8 mouse cellular contexts compared by ENCODE assay signal in the genomic region with DNA sequence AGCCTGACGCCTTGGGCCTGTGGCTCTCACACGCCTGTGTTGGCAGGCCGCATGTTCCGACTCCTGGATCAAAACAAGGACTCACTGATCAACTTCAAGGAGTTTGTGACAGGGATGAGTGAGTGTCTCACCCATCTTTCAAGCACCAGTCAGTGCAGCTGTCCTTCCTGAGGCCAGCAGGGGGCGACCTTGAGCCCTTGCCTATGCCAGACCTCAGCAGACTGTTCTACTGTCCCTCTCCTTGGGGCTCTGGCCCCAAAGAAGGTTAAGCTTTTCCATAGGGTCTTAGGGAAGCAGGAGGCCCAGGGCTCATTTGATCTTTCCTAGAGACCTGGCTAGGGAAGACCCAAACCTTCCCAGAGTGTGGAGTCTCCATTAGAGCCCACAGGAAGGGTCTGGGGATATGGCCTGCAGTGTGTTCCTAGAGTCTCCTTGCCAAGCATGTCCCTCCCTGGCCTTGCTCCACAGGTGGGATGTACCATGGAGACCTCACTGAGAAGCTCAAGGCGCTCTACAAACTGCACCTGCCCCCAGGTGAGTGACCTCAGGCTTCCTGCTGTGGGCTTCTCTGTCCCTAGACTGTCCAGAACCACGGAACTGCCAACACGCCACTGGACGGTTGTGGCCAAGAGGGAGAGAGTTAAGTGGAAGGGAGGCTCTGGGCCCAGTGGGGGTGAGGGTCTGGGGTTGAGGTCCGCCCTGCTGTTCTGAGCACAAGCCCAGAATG. TPM values are rescaled to one million over a fixed set of nuclear protein-coding genes. Genes with fewer than 3 reads are reported as not detected.
A peak's percentile ranks its signal among the peaks of the same experiment; 100 is the strongest.
DNase-seq lines count a peak whose midpoint lies in the region; ATAC-seq and TF ChIP-seq lines count a peak whose summit lies in the region.

No protein-coding gene starts in this region.

- H3K4me2 ChIP-seq in forebrain, embryonic 16.5 days (ENCODE audit: low read length), result no peak overlapping the region
- no peak overlapping the region for H3K4me2 ChIP-seq in intestine, embryonic 16.5 days (ENCODE audit: low read depth, low read length)
- H3K4me2 ChIP-seq in liver, postnatal 0 days (ENCODE audit: low read depth, low read length), result peak overlapping the region; percentile 13

- TF ChIP-seq CTCF in MEL (IDR thresholded peaks at IDR 0.05 in 2 of 3, conservative IDR thresholded peaks at IDR 0.05 in 1 of 3; ENCODE audit: control insufficient read depth in 1 of 3, insufficient read depth in 1 of 3, low read depth in 2 of 3, low read length in 3 of 3, poor library complexity in 1 of 3, severe bottlenecking in 1 of 3), result peak; percentile 95 to 99 (median 98)
- TF ChIP-seq CTCF in liver, postnatal 0 days (IDR thresholded peaks at IDR 0.05; ENCODE audit: low read depth), result peak; percentile 99

- peak; percentile 76 for TF ChIP-seq RAD21 in MEL (IDR thresholded peaks at IDR 0.05; ENCODE audit: low read depth, low read length)

- TF ChIP-seq POLR2A in MEL (IDR thresholded peaks at IDR 0.05; ENCODE audit: control insufficient read depth in 1 of 2, insufficient read depth in 1 of 2, low read depth in 1 of 2, low read length in 2 of 2, poor library complexity in 1 of 2), result no peak

- ATAC-seq in forebrain, embryonic 16.5 days, result peak; percentile 29; the same call in 1 of the 2 replicates
- peak; percentile 62; the same call in 1 of the 2 replicates for ATAC-seq in intestine, embryonic 16.5 days
- peak; percentile 63 for ATAC-seq in liver, postnatal 0 days

- 64% methylated on average over 10 of the region's 10 CpGs for WGBS in forebrain, embryonic 16.5 days
- 66% methylated on average over 10 of the region's 10 CpGs for WGBS in intestine, embryonic 16.5 days
- WGBS in liver, postnatal 0 days (ENCODE audit: insufficient replicate concordance), result 53% methylated on average over 10 of the region's 10 CpGs

- no peaks in the 10 kb centered on the region for H3K79me2 ChIP-seq in MEL (ENCODE audit: control insufficient read depth, insufficient read depth, low read length, poor library complexity)

- H3K27me3 ChIP-seq in MEL (ENCODE audit: control insufficient read depth in 1 of 2, insufficient read depth in 2 of 2, low read length in 2 of 2), result no peaks in the 10 kb centered on the region
- H3K27me3 ChIP-seq in forebrain, embryonic 16.5 days (replicated peaks; ENCODE audit: control insufficient read depth, insufficient read depth, low read length), result no peaks in the 10 kb centered on the region
- no peaks in the 10 kb centered on the region for H3K27me3 ChIP-seq in intestine, embryonic 16.5 days (replicated peaks; ENCODE audit: control insufficient read depth, insufficient read depth, low read length)
- no peaks in the 10 kb centered on the region for H3K27me3 ChIP-seq in liver, postnatal 0 days (ENCODE audit: insufficient read depth, low read length)

- H3K9ac ChIP-seq in MEL (ENCODE audit: control insufficient read depth, low read depth, low read length, poor library complexity, severe bottlenecking), result no peak overlapping the region
- no peak overlapping the region for H3K9ac ChIP-seq in forebrain, embryonic 16.5 days (replicated peaks; ENCODE audit: low read depth, low read length)
- no peak overlapping the region for H3K9ac ChIP-seq in intestine, embryonic 16.5 days (ENCODE audit: low read depth, low read length)
- no peak overlapping the region for H3K9ac ChIP-seq in liver, postnatal 0 days (replicated peaks)

- H3K4me1 ChIP-seq in MEL (ENCODE audit: control insufficient read depth in 1 of 2, insufficient read depth in 2 of 2, low read length in 2 of 2), result no peaks in the 10 kb centered on the region
- no peaks in the 10 kb centered on the region for H3K4me1 ChIP-seq in forebrain, embryonic 16.5 days (replicated peaks; ENCODE audit: control insufficient read depth, insufficient read depth, low read length)
- H3K4me1 ChIP-seq in intestine, embryonic 16.5 days (ENCODE audit: control insufficient read depth, insufficient read depth, low read length), result no peaks in the 10 kb centered on the region
- H3K4me1 ChIP-seq in liver, postnatal 0 days (ENCODE audit: insufficient read depth), result peaks cover 19% of the 10 kb centered on the region

- TF ChIP-seq EP300 in MEL (IDR thresholded peaks at IDR 0.05; ENCODE audit: low read depth in 1 of 2, low read length in 2 of 2), result no peak
- no peak for TF ChIP-seq EP300 in liver, postnatal 0 days (IDR thresholded peaks at IDR 0.05; ENCODE audit: low read depth)

- no peak overlapping the region for H3K27ac ChIP-seq in MEL (ENCODE audit: control insufficient read depth, low read depth, low read length)
- H3K27ac ChIP-seq in forebrain, embryonic 16.5 days (ENCODE audit: low read length), result no peak overlapping the region
- H3K27ac ChIP-seq in intestine, embryonic 16.5 days (ENCODE audit: low read length), result no peak overlapping the region
- H3K27ac ChIP-seq in liver, postnatal 0 days (ENCODE audit: low read depth), result peak overlapping the region; percentile 72

- DNase-seq in 416B (ENCODE audit: low read depth) (peak; percentile 78), MEL (ENCODE audit: low read depth, low spot score) (peak; percentile 84)
- peak; percentile 46 for DNase-seq in cerebellum, adult 11-12 months
- DNase-seq in liver, postnatal 0 days, result peak; percentile 86
- peak; percentile 66 for DNase-seq in neural tube, embryonic 10.5 days (ENCODE audit: extremely low spot score, low spot score)
- DNase-seq in thymus, postnatal 0 days (ENCODE audit: low spot score), result peak; percentile 74

- no peaks in the 10 kb centered on the region for H3K9me3 ChIP-seq in MEL (replicated peaks; ENCODE audit: insufficient read depth, low read length)
- no peaks in the 10 kb centered on the region for H3K9me3 ChIP-seq in forebrain, embryonic 16.5 days (ENCODE audit: control insufficient read depth, low read length)
- no peaks in the 10 kb centered on the region for H3K9me3 ChIP-seq in intestine, embryonic 16.5 days (ENCODE audit: control insufficient read depth, low read length)
- H3K9me3 ChIP-seq in liver, postnatal 0 days (ENCODE audit: low read length), result no peaks in the 10 kb centered on the region

- peaks cover 0 to 2% of the 10 kb centered on the region in 2 experiments; a peak in 2 of 4 replicates for H3K36me3 ChIP-seq in MEL (ENCODE audit: control insufficient read depth in 1 of 2, insufficient read depth in 2 of 2, low read length in 2 of 2)
- peaks cover 22% of the 10 kb centered on the region for H3K36me3 ChIP-seq in forebrain, embryonic 16.5 days (ENCODE audit: control insufficient read depth, insufficient read depth)
- H3K36me3 ChIP-seq in intestine, embryonic 16.5 days (ENCODE audit: control insufficient read depth, insufficient read depth, low read length), result peaks cover 14% of the 10 kb centered on the region
- peaks cover 30% of the 10 kb centered on the region for H3K36me3 ChIP-seq in liver, postnatal 0 days (replicated peaks; ENCODE audit: insufficient read depth, low read length)

- H3K4me3 ChIP-seq in MEL (ENCODE audit: control insufficient read depth in 1 of 2, insufficient read depth in 1 of 2, low read depth in 2 of 2, low read length in 2 of 2), result no peak overlapping the region
- H3K4me3 ChIP-seq in forebrain, embryonic 16.5 days (replicated peaks; ENCODE audit: low read length), result no peak overlapping the region
- no peak overlapping the region for H3K4me3 ChIP-seq in intestine, embryonic 16.5 days (ENCODE audit: low read length)
- no peak overlapping the region for H3K4me3 ChIP-seq in liver, postnatal 0 days (ENCODE audit: low read depth, low read length)

TF ChIP-seq in MEL, 35 proteins besides CTCF, POLR2A, EP300 and RAD21 (continues in another document):
- 0 out of 2 replicates have a peak, but pooled peaks have one; percentile 12 for TF ChIP-seq ELF1 (IDR thresholded peaks at IDR 0.05; ENCODE audit: low read depth, low read length)

RNA-seq across cellular contexts. Expression of a gene that starts 12.5 kb away (rescaled TPM):
- total RNA-seq in MEL (2012; rRNA removed), result 10.6 and 12.1 TPM in 2 replicates
- polyA plus RNA-seq in MEL (2012; ENCODE audit: insufficient read depth in 1 of 2, insufficient read length in 2 of 2, low read depth in 1 of 2, low replicate concordance in 2 of 2, missing spikeins in 1 of 2), result 1 to 10 TPM in 1 of 2 experiments, not detected in 1; 8.6 TPM
- polyA plus RNA-seq in forebrain, embryonic 16.5 days (2015; fragmentation: Nextera tagmentation; extraction: Ambion mirVana), result 28.4 and 33.7 TPM in 2 replicates
- 10.3 and 12.4 TPM in 2 replicates for polyA plus RNA-seq in intestine, embryonic 16.5 days (2015; fragmentation: Nextera tagmentation; extraction: Ambion mirVana)
- polyA plus RNA-seq in liver, postnatal 0 days (2015; fragmentation: Nextera tagmentation; extraction: Ambion mirVana), result 5.0 and 5.1 TPM in 2 replicates
- 13.1 and 15.3 TPM in 2 replicates for polyA plus RNA-seq in thymus, postnatal 0 days (2015; fragmentation: Nextera tagmentation; extraction: Ambion mirVana)

RNA-seq across cellular contexts. Expression of a gene that starts 30.5 kb away (rescaled TPM):
- 17.7 and 18.6 TPM in 2 replicates for total RNA-seq in MEL (2012; rRNA removed)
- polyA plus RNA-seq in MEL (2012; ENCODE audit: insufficient read depth in 1 of 2, insufficient read length in 2 of 2, low read depth in 1 of 2, low replicate concordance in 2 of 2, missing spikeins in 1 of 2), result 10 to 100 TPM in 1 of 2 experiments, not detected in 1; 32.5 TPM
- polyA plus RNA-seq in forebrain, embryonic 16.5 days (2015; fragmentation: Nextera tagmentation; extraction: Ambion mirVana), result 38.2 and 43.6 TPM in 2 replicates
- 29.9 and 32.5 TPM in 2 replicates for polyA plus RNA-seq in intestine, embryonic 16.5 days (2015; fragmentation: Nextera tagmentation; extraction: Ambion mirVana)
- 8.9 and 9.1 TPM in 2 replicates for polyA plus RNA-seq in liver, postnatal 0 days (2015; fragmentation: Nextera tagmentation; extraction: Ambion mirVana)
- polyA plus RNA-seq in thymus, postnatal 0 days (2015; fragmentation: Nextera tagmentation; extraction: Ambion mirVana), result 25.5 and 27.7 TPM in 2 replicates

RNA-seq across cellular contexts. Expression of a gene that starts 48.9 kb away (rescaled TPM):
- total RNA-seq in MEL (2012; rRNA removed), result 223 and 240 TPM in 2 replicates
- 100 to 1,000 TPM in 1 of 2 experiments, not detected in 1; 187 TPM for polyA plus RNA-seq in MEL (2012; ENCODE audit: insufficient read depth in 1 of 2, insufficient read length in 2 of 2, low read depth in 1 of 2, low replicate concordance in 2 of 2, missing spikeins in 1 of 2)
- 305 and 322 TPM in 2 replicates for polyA plus RNA-seq in forebrain, embryonic 16.5 days (2015; fragmentation: Nextera tagmentation; extraction: Ambion mirVana)
- 193 and 196 TPM in 2 replicates for polyA plus RNA-seq in intestine, embryonic 16.5 days (2015; fragmentation: Nextera tagmentation; extraction: Ambion mirVana)
- 154 and 172 TPM in 2 replicates for polyA plus RNA-seq in liver, postnatal 0 days (2015; fragmentation: Nextera tagmentation; extraction: Ambion mirVana)
- polyA plus RNA-seq in thymus, postnatal 0 days (2015; fragmentation: Nextera tagmentation; extraction: Ambion mirVana), result 233 and 246 TPM in 2 replicates

RNA-seq across cellular contexts. Expression of a gene that starts 48.9 kb away (rescaled TPM):
- 22.3 and 33.7 TPM in 2 replicates for total RNA-seq in MEL (2012; rRNA removed)
- polyA plus RNA-seq in MEL (2012; ENCODE audit: insufficient read depth in 1 of 2, insufficient read length in 2 of 2, low read depth in 1 of 2, low replicate concordance in 2 of 2, missing spikeins in 1 of 2), result 10 to 100 TPM in 1 of 2 experiments, not detected in 1; 69.4 TPM
- polyA plus RNA-seq in forebrain, embryonic 16.5 days (2015; fragmentation: Nextera tagmentation; extraction: Ambion mirVana), result 30.6 and 33.5 TPM in 2 replicates
- polyA plus RNA-seq in intestine, embryonic 16.5 days (2015; fragmentation: Nextera tagmentation; extraction: Ambion mirVana), result 7.6 and 8.2 TPM in 2 replicates
- 17.2 and 18.6 TPM in 2 replicates for polyA plus RNA-seq in liver, postnatal 0 days (2015; fragmentation: Nextera tagmentation; extraction: Ambion mirVana)
- polyA plus RNA-seq in thymus, postnatal 0 days (2015; fragmentation: Nextera tagmentation; extraction: Ambion mirVana), result 8.6 and 11.8 TPM in 2 replicates
